Mouse (Mus musculus) lung, embryonic 14.5 days (tissue): ENCODE measurements at regions not wholly inside any gene's neighbourhood (a gene's known extent, or its start where the extent isn't known, plus 50 kb on each side); places are given as distances from the start of the nearest gene placed in this dataset.

Experiments
- ATAC-seq: fragments of 200-750 bp; cut with Nextera tagmentation; 2 replicates; pipeline ENCODE4 v1.8.0; 2017; ENCODE audit warnings: mild to moderate bottlenecking, moderate TSS enrichment, moderate library complexity; ENCODE audit not compliant: insufficient read depth
- DNase-seq: peaks from one replicate; pipeline ENCODE4 v3.0.0-alpha.2; 2015
- H3K27ac ChIP-seq: fragments of 300-500 bp; sonication (generic); 2 replicates; pipeline ENCODE4 v1.5.1; 2014; ENCODE audit warnings: low read depth, mild to moderate bottlenecking, moderate library complexity
- H3K27me3 ChIP-seq: fragments of 300-500 bp; sonication (generic); 2 replicates; pipeline ENCODE4 v1.6.1; 2014; ENCODE audit warnings: low read length, control low read depth; ENCODE audit not compliant: insufficient read depth
- H3K36me3 ChIP-seq: fragments of 300-500 bp; sonication (generic); 2 replicates; pipeline ENCODE4 v1.6.1; 2014; ENCODE audit warnings: control low read depth; ENCODE audit not compliant: insufficient read depth
- H3K4me1 ChIP-seq: fragments of 300-500 bp; sonication (generic); 2 replicates; pipeline ENCODE4 v1.6.1; 2014; ENCODE audit warnings: antibody characterized with exemption, control low read depth; ENCODE audit not compliant: insufficient read depth
- H3K4me2 ChIP-seq: fragments of 300-500 bp; sonication (generic); 2 replicates; pipeline ENCODE4 v1.6.1; 2014; ENCODE audit warnings: mild to moderate bottlenecking
- H3K4me3 ChIP-seq: fragments of 300-500 bp; sonication (generic); 2 replicates; pipeline ENCODE4 v1.5.1; 2014; ENCODE audit warnings: low read depth, low read length
- H3K9ac ChIP-seq: fragments of 300-500 bp; sonication (generic); 2 replicates; pipeline ENCODE4 v1.6.1; 2014
- H3K9me3 ChIP-seq: fragments of 300-500 bp; sonication (generic); 2 replicates; pipeline ENCODE4 v1.6.1; 2016; ENCODE audit warnings: low read depth, low read length, control low read depth
- CTCF ChIP-seq: IDR thresholded peaks from 2 replicates; pipeline ENCODE4 v1.5.1; 2016; ENCODE audit warnings: antibody characterized with exemption, low read depth
- WGBS: fragments of 180-500 bp; shearing (Covaris S2); extraction: QIAGEN DNeasy Blood & Tissue Kit; methylation state at CpG from one replicate; pipeline ENCODE4 v1.1.7; 2014; 5-methylcytosine and 5-hydroxymethylcytosine counted together

DNA sequence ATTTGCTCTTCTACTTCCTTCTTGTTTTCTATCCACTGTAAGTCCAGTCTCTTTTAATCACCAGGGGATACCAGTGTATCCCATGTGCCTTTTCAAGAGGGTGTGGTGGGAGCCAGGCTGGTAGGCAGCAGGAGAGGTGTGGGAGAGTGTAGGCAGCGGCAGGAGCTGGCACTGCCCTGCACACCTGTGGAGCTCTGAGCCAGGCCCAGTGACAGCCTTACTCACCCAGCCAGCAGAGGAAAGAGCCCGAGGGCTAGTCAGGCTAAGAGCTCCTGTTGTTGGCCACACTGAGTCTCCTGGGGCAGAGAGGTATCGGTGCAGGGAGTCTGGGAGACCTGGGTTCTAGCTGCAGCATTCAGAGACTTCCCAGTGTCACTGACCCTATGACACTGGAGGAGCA, 145.5 kb upstream of the Tmem45b start:
- Histone ChIP-seq H3K27me3 (no peaks in the 10 kb centered on the region), H3K36me3 (no peaks in the 10 kb centered on the region), H3K4me1 (0 out of 2 replicates have a peak, but pooled peaks cover 5% of the 10 kb centered on the region), H3K27ac (no peak overlapping the region), H3K9ac (no peak overlapping the region), H3K4me3 (no peak overlapping the region), H3K4me2 (no peak overlapping the region), H3K9me3 (no peaks in the 10 kb centered on the region)
- TF ChIP-seq CTCF = no peak
- DNase-seq (no peak), ATAC-seq (no peak)
- 86% methylated on average over 3 of the region's 3 CpGs for WGBS

DNA sequence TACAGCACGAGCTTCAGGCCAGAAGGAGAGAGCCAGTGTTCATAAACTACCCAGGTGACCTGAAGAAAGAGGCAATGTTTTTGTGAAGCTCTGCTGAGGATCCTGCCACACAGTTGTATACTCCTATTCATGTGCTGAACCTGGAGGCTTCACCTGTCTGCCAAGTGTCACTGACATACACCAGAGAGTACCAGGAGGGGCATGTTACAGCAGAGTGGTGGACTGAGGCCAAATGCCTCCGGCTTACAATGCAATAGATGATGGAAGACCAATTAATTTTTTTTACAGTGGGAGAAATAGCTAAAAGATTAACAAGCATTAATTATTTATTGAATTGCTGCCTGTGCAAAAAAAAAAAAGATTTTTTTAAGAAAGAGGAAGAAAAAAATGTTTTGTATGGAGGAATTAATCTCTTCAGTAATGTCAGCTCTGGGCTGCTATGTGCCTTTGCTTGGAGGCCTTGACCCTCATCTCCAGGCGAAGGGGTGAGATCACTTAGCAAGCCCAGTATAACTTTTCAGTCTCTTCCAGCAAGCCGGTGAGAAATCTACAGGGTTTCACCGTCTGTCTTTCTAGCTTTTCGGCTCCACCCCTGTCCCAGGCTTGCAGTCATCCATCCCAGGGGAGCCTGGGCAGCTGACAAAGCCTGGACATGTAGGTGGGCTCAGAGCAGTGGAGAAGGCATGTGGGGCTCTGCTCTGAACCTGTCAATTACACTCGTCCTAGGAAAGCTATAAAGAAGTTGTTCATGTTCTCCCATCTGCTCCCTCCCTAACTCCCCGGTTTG, 144.0 kb upstream of the Tmem45b start:
- 45% methylated on average over 8 of the region's 8 CpGs for WGBS
- Histone ChIP-seq H3K27ac (no peak overlapping the region), H3K4me1 (0 out of 2 replicates have a peak, but pooled peaks cover 5% of the 10 kb centered on the region), H3K27me3 (no peaks in the 10 kb centered on the region), H3K9ac (no peak overlapping the region), H3K4me2 (no peak overlapping the region), H3K36me3 (no peaks in the 10 kb centered on the region), H3K9me3 (no peaks in the 10 kb centered on the region), H3K4me3 (no peak overlapping the region)
- no peak for TF ChIP-seq CTCF
- ATAC-seq = no peak
- DNase-seq = no peak

DNA sequence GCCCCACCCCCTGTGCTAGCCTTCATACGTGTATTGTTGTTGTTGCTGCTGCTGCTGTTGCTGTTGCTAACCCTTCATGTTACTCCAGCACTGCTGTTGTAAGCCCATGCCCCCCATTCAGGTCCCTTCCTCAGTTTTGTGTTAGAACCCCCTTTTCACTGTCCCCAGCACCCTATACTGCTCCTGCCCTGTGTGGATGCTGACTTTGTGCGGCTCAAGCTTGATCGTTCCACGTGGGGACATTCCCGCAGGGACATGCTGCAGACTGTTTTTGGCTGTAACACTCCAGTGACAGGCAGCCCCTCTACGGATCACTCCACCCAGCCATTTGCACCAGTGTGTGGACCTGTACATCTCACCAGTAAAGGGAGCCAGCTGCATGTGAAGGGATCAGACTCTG, 142.7 kb upstream of the Tmem45b start:
- Histone ChIP-seq H3K4me2 (no peak overlapping the region), H3K27me3 (no peaks in the 10 kb centered on the region), H3K36me3 (no peaks in the 10 kb centered on the region), H3K4me3 (no peak overlapping the region), H3K9me3 (no peaks in the 10 kb centered on the region), H3K4me1 (0 out of 2 replicates have a peak, but pooled peaks cover 5% of the 10 kb centered on the region), H3K9ac (no peak overlapping the region), H3K27ac (no peak overlapping the region)
- DNase-seq (no peak), ATAC-seq (no peak)
- 78% methylated on average over 6 of the region's 6 CpGs for WGBS
- no peak for TF ChIP-seq CTCF

DNA sequence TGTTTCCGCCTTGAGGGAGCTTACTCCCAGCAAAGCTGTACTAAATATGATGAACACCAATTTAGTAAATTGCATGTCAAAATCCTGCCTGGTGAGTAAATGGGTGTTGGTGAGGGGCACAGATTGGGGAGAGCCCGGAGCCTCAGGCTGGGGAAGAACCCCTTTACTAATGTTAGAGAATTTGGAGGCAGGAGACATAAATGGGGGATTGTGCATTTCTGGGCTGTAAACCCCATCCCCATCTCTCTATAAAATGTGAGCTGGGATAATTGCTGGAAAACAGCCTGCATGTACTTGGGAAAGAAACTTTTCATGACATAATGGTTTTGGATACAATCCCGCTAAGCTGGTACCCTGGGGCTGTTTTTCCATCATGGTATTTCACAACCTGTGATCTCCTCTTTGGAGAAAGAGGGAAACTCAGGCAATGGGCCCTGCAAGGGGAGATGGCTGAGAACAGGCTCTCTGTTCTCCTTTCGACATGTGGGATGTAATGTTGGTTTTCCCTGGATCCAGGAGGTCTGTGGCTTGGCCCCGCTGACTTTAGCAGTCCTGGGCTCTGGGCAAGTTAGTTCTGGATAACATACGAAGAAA, 140.3 kb upstream of the Tmem45b start:
- Histone ChIP-seq H3K9ac (no peak overlapping the region), H3K36me3 (no peaks in the 10 kb centered on the region), H3K9me3 (no peaks in the 10 kb centered on the region), H3K4me1 (no peaks in the 10 kb centered on the region), H3K27ac (no peak overlapping the region), H3K4me3 (no peak overlapping the region), H3K4me2 (no peak overlapping the region), H3K27me3 (no peaks in the 10 kb centered on the region)
- WGBS = 71% methylated on average over 6 of the region's 6 CpGs
- TF ChIP-seq CTCF = no peak
- ATAC-seq (no peak), DNase-seq (no peak)

DNA sequence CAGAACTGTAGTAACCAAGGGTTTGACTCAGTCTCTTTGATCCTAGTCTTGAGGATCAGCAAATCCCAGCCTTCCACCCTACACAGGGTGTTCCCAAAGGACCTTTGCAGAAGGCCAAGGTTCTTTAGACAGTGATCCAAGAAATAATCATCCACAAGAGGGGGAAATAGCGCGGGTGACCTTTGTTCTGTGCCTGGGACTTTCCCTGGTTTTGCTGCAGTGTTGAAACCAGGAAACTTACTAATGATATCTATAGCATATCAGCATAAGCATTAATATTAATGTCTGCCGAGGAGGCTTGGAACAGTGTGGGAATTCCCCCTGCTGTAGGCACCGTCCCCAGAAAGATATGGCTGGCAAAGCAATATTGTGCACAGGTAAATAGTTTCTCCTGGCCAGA, 138.4 kb upstream of the Tmem45b start:
- ATAC-seq (no peak), DNase-seq (no peak)
- Histone ChIP-seq H3K9ac (no peak overlapping the region), H3K36me3 (no peaks in the 10 kb centered on the region), H3K4me1 (no peaks in the 10 kb centered on the region), H3K4me2 (no peak overlapping the region), H3K27me3 (no peaks in the 10 kb centered on the region), H3K4me3 (no peak overlapping the region), H3K27ac (no peak overlapping the region), H3K9me3 (no peaks in the 10 kb centered on the region)
- no peak for TF ChIP-seq CTCF
- WGBS = 80% methylated on average over 4 of the region's 4 CpGs

DNA sequence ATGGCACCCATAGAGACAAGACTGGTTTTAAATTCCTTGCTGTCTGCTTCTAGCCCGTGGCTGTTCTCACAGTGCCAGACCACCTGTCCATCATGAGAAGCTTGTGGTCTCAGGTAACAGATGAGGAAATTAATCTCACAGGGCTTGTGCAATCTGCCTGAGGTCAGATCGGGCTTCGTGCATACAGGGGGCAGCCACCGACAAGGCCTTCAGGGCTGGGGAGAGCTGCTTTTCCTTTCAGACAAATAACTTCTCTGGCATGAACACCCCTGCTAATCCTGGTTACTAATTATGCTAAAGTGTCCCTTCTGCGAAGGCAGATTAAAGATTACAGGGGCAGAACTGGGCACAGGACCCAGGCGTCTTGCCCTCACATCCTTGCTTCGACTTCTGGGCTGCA, 130.8 kb upstream of the Tmem45b start:
- no peaks in the 10 kb centered on the region for H3K27me3 ChIP-seq
- H3K4me2 ChIP-seq = no peak overlapping the region
- no peaks in the 10 kb centered on the region for H3K4me1 ChIP-seq
- ATAC-seq (no peak), DNase-seq (no peak)
- H3K27ac ChIP-seq = no peak overlapping the region
- no peak for TF ChIP-seq CTCF
- WGBS = 76% methylated on average over 7 of the region's 7 CpGs
- H3K9me3 ChIP-seq = no peaks in the 10 kb centered on the region
- no peak overlapping the region for H3K9ac ChIP-seq
- no peak overlapping the region for H3K4me3 ChIP-seq
- H3K36me3 ChIP-seq = no peaks in the 10 kb centered on the region

DNA sequence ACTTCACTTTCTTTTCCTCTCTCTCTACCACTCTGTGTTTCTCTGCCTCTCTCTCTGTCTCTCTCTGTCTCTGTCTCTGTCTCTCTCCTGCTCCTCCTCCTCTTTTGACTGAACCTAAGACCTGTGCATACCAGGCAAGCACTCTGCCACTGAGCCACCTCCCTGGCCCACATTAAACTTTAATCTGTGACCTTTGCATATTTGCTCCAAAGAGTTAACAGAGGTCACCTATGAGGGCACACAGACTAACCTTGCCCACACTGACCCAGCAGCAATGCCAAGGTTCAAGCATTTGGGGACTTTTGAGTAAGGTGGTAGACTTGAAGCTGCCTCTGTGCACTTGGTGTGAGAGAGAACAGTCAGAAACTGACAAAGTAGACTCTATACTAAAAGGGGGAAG, 123.4 kb upstream of the Tmem45b start:
- H3K36me3 ChIP-seq = no peaks in the 10 kb centered on the region
- H3K27me3 ChIP-seq = no peaks in the 10 kb centered on the region
- no peak for TF ChIP-seq CTCF
- no peak overlapping the region for H3K4me2 ChIP-seq
- no peaks in the 10 kb centered on the region for H3K9me3 ChIP-seq
- H3K4me3 ChIP-seq = no peak overlapping the region
- no peak for DNase-seq
- no peak for ATAC-seq
- no peak overlapping the region for H3K9ac ChIP-seq
- H3K27ac ChIP-seq = no peak overlapping the region
- H3K4me1 ChIP-seq = no peaks in the 10 kb centered on the region
